Mouse (Mus musculus) intestine, embryonic 14.5 days (tissue): Measurements from ENCODE around the gene Apba2. TPM values are rescaled to one million over a fixed set of nuclear protein-coding genes. Genes with fewer than 3 reads are reported as not detected.

Experiments
- ATAC-seq: fragments of 200-750 bp; cut with Nextera tagmentation; replicated peaks from 2 replicates; pipeline ENCODE4 v1.8.0; 2017; ENCODE audit warnings: low read depth, moderate number of reproducible peaks, moderate TSS enrichment, moderate library complexity; ENCODE audit not compliant: low FRiP score, low TSS enrichment
- DNase-seq: peaks from one replicate; pipeline ENCODE4 v3.0.0-alpha.2; 2018; ENCODE audit warnings: low spot score
- H3K27ac ChIP-seq: fragments of 300-500 bp; sonication (generic); 2 replicates; pipeline ENCODE4 v1.5.1; 2014; ENCODE audit warnings: low read depth, mild to moderate bottlenecking, control low read depth
- H3K27me3 ChIP-seq: fragments of 300-500 bp; sonication (generic); replicated peaks from 2 replicates; pipeline ENCODE4 v1.6.1; 2014; ENCODE audit warnings: low read length, control low read depth; ENCODE audit not compliant: control insufficient read depth, insufficient read depth
- H3K36me3 ChIP-seq: fragments of 300-500 bp; sonication (generic); 2 replicates; pipeline ENCODE4 v1.6.1; 2014; ENCODE audit warnings: low read length, control low read depth; ENCODE audit not compliant: control insufficient read depth, insufficient read depth
- H3K4me1 ChIP-seq: fragments of 300-500 bp; sonication (generic); replicated peaks from 2 replicates; pipeline ENCODE4 v1.6.1; 2014; ENCODE audit warnings: low read length, control low read depth, mixed read lengths; ENCODE audit not compliant: control insufficient read depth, insufficient read depth
- H3K4me2 ChIP-seq: fragments of 300-500 bp; sonication (generic); 2 replicates; pipeline ENCODE4 v1.6.1; 2014; ENCODE audit warnings: low read length
- H3K4me3 ChIP-seq: fragments of 300-500 bp; sonication (generic); 2 replicates; pipeline ENCODE4 v1.5.1; 2014; ENCODE audit warnings: low read depth, low read length, control low read depth, mixed read lengths
- H3K9ac ChIP-seq: fragments of 300-500 bp; sonication (generic); 2 replicates; pipeline ENCODE4 v1.6.1; 2014; ENCODE audit warnings: mild to moderate bottlenecking, low read length
- H3K9me3 ChIP-seq: fragments of 300-500 bp; sonication (generic); 2 replicates; pipeline ENCODE4 v1.6.1; 2016; ENCODE audit warnings: low read length, control low read depth; ENCODE audit not compliant: control insufficient read depth
- WGBS: fragments of 180-500 bp; shearing (Covaris S2); extraction: QIAGEN DNeasy Blood & Tissue Kit; methylation state at CpG from one replicate; pipeline ENCODE4 v1.1.7; 2014; 5-methylcytosine and 5-hydroxymethylcytosine counted together
- polyA plus RNA-seq: library from polyadenylated mRNA; unstranded; fragments of >200 nt; fragmentation: Nextera tagmentation; extraction: Ambion mirVana; gene quantifications from 2 replicates; pipeline ENCODE4 v1.2.1, GENCODE M21; 2014

The Apba2 gene
- polyA plus RNA-seq, 1 experiment from 2014 or later: 9.6 TPM

DNA sequence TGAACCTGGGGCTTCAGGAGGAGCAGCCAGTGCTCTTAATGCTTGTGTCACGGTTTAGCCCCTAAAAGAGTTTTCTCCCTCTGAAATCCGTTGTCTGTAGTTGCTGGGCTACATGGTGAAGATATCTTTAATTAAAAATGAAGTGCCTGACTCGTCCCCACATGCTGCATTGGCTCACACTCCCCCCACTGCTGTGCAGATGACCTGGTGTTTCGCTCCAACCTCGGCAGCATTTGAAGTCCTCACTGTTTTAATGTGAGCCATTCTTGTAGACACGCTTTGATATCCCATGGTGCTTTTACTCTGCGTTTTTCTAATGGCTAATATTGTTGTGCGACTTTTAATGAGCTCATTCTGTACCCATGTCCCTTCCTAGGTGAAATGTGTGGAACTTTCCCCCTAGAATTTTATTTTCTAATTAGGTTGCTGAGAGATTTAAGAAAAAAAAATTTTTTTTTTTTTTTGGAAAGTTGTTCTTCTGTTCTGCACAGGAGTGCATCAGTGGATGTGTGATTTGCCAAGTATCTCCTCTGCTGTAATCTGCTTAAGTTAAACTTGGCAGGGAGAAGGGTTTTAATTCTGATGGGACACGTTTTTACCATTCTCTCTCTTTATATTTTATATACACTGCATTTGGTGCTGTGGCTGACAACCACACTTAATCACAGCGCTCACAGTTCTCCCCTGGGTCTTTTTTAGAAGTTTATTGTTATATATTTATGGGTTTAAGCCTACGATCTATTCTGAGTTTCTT, 87.3 kb downstream of the Apba2 start:
- no peaks in the 10 kb centered on the region; the same call in 1 of the 2 replicates for H3K9me3 ChIP-seq
- H3K36me3 ChIP-seq: no peaks in the 10 kb centered on the region
- H3K27ac ChIP-seq: no peak overlapping the region
- 77% methylated on average over 11 of the region's 11 CpGs for WGBS
- ATAC-seq (no peak), DNase-seq (no peak)
- no peak overlapping the region for H3K4me3 ChIP-seq
- no peaks in the 10 kb centered on the region for H3K4me1 ChIP-seq
- no peak overlapping the region for H3K4me2 ChIP-seq
- no peaks in the 10 kb centered on the region for H3K27me3 ChIP-seq
- H3K9ac ChIP-seq: no peak overlapping the region

DNA sequence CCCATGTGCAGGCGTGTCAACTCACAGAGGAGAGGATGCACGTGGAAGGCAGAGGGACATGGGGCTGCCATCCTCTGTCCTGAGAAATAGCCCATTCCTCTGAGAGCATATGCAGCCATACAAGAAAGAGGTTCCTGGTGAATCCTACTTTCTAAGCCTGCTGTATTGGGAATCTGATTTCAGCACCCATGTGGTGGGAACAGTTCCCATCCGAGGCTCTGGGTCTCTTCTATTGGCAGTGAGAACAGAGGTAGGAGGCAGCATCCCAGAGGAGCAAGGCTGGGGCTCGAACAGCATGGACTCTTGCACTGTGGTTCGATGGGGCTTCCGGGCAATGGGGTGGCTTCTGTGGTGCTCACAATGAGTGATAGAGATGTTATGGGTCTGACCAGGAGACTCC, 93.8 kb downstream of the Apba2 start:
- no peak overlapping the region for H3K4me3 ChIP-seq
- H3K9ac ChIP-seq: no peak overlapping the region
- WGBS: 64% methylated on average over 6 of the region's 6 CpGs
- H3K36me3 ChIP-seq: no peaks in the 10 kb centered on the region
- DNase-seq (no peak), ATAC-seq (no peak)
- no peak overlapping the region for H3K4me2 ChIP-seq
- no peaks in the 10 kb centered on the region for H3K4me1 ChIP-seq
- H3K27ac ChIP-seq: no peak overlapping the region
- no peaks in the 10 kb centered on the region; the same call in 1 of the 2 replicates for H3K9me3 ChIP-seq
- H3K27me3 ChIP-seq: no peaks in the 10 kb centered on the region

DNA sequence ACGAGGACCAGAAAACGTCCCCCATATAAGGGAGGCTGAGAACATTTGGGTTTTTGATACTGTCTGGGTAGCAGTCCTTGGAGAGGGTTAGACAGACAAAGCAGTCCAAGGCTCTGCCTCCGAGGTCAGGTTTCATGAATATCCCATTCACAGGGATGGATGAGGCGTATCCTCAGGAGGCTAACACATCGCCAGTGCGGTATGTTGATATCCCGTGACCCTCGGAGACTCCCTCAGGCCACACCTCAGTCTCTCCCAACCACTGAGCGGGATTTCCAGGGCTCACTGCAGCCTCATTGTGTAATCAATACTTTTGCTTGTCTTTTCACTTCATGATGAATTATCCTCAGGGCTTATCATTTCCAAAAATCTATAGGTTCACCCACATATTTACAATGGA, 95.1 kb downstream of the Apba2 start:
- no peaks in the 10 kb centered on the region for H3K4me1 ChIP-seq

DNA sequence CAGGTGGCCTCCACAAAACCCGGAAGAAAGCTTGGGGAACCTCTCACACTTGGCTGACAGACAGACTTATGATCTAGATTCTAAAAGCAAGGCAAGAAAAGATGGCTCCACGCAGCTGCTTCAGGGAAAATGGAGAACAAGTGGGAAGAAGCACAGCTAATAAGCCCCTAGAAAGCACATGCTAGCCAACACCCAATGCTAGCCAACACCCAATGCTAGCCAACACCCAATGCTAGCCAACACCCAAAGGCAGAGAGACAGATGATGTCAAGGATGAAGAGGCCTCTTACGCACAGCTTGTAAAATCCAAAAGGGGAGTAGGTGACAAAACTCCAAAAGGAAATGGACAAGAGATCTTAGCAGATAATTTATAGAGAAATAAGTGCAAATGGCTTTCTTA, 108.4 kb downstream of the Apba2 start:
- Histone ChIP-seq H3K9ac (no peak overlapping the region), H3K9me3 (no peaks in the 10 kb centered on the region), H3K4me2 (no peak overlapping the region), H3K27ac (no peak overlapping the region), H3K36me3 (no peaks in the 10 kb centered on the region), H3K4me3 (no peak overlapping the region), H3K27me3 (no peaks in the 10 kb centered on the region), H3K4me1 (no peaks in the 10 kb centered on the region)
- WGBS: 83% methylated on average over 3 of the region's 3 CpGs
- ATAC-seq (no peak), DNase-seq (no peak)

More for the DNA sequence above, 95.1 kb downstream of the Apba2 start:
- Histone ChIP-seq H3K4me3 (no peak overlapping the region), H3K9ac (no peak overlapping the region), H3K27ac (no peak overlapping the region), H3K27me3 (no peaks in the 10 kb centered on the region), H3K9me3 (no peaks in the 10 kb centered on the region), H3K36me3 (no peaks in the 10 kb centered on the region), H3K4me2 (no peak overlapping the region)
- 74% methylated on average over 9 of the region's 9 CpGs for WGBS
- ATAC-seq (no peak), DNase-seq (no peak)

DNA sequence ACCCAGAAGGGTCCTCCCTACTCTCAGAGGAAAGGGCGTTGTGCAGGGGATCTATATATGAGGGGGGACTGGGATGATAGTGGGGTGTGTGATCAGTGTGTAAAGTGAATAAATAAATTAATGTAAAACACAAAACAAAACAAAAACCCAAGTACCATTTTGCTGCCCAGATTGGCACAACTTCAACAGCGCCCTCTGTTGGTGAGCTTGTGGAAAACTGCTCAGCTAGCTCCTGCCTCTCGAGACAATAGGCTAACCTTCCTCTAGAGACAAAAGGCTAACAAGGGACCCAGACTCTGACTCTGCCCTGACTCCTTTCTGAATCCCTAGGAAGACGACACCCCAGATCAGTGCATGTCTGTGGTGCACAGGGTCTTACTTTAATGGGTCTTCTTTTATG, 109.4 kb downstream of the Apba2 start:
- Histone ChIP-seq H3K4me2 (no peak overlapping the region), H3K27ac (no peak overlapping the region), H3K27me3 (no peaks in the 10 kb centered on the region), H3K4me1 (no peaks in the 10 kb centered on the region), H3K4me3 (no peak overlapping the region), H3K9ac (no peak overlapping the region), H3K9me3 (no peaks in the 10 kb centered on the region), H3K36me3 (no peaks in the 10 kb centered on the region)
- 75% methylated on average over 4 of the region's 4 CpGs for WGBS
- ATAC-seq: no peak
- DNase-seq: no peak

DNA sequence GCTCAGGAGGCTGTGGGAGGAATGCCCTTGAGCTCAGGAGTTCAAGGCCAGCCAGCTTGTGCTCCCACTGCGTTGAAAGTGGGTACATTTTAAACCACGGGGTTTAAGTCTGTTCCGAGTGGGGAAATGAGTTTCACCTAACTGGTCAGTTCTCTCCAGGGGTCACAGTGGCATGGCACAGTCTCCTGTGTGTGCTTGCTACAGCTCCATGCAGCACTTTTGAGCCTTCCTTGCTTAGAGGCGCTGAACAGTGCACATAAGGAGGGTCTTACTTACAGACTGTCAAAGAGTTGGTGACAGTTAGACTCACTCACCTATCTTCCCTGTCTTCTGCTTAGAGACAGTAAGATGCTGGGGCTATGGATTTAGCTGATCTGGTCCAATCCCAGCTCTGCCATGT, 117.8 kb downstream of the Apba2 start:
- no peaks in the 10 kb centered on the region for H3K36me3 ChIP-seq
- 88% methylated on average over 4 of the region's 4 CpGs for WGBS
- no peak overlapping the region for H3K4me2 ChIP-seq
- H3K4me3 ChIP-seq: no peak overlapping the region
- no peaks in the 10 kb centered on the region for H3K27me3 ChIP-seq
- H3K9me3 ChIP-seq: no peaks in the 10 kb centered on the region
- DNase-seq: no peak
- H3K4me1 ChIP-seq: no peaks in the 10 kb centered on the region
- ATAC-seq: no peak
- no peak overlapping the region for H3K9ac ChIP-seq
- H3K27ac ChIP-seq: no peak overlapping the region

DNA sequence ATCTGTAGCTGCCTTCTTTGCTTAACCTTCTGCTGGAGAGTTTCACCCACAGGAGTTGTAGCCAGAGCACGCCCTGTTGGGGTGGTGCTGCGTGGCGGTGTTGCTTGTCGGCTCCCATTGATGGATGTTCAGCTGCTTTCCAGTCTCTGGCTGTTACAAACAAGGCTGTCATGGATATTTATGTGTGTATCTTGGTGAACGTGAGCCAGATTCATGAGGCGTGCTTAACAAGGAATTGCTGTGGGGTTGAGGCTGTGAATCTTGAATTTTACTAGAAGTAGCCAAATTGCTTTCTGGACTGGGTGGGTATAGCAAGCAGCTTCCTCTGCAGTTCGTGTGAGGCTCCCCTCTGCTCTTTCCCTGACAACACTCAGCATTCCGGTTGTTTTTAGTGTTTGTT, 125.0 kb downstream of the Apba2 start:
- no peak overlapping the region for H3K4me2 ChIP-seq
- no peaks in the 10 kb centered on the region for H3K9me3 ChIP-seq
- H3K27me3 ChIP-seq: no peaks in the 10 kb centered on the region
- ATAC-seq (no peak), DNase-seq (no peak)
- no peak overlapping the region for H3K9ac ChIP-seq
- H3K27ac ChIP-seq: no peak overlapping the region
- peaks cover 6% of the 10 kb centered on the region; the same call in 1 of the 2 replicates for H3K4me1 ChIP-seq
- no peak overlapping the region for H3K4me3 ChIP-seq
- H3K36me3 ChIP-seq: no peaks in the 10 kb centered on the region
- 49% methylated on average over 8 of the region's 8 CpGs for WGBS

DNA sequence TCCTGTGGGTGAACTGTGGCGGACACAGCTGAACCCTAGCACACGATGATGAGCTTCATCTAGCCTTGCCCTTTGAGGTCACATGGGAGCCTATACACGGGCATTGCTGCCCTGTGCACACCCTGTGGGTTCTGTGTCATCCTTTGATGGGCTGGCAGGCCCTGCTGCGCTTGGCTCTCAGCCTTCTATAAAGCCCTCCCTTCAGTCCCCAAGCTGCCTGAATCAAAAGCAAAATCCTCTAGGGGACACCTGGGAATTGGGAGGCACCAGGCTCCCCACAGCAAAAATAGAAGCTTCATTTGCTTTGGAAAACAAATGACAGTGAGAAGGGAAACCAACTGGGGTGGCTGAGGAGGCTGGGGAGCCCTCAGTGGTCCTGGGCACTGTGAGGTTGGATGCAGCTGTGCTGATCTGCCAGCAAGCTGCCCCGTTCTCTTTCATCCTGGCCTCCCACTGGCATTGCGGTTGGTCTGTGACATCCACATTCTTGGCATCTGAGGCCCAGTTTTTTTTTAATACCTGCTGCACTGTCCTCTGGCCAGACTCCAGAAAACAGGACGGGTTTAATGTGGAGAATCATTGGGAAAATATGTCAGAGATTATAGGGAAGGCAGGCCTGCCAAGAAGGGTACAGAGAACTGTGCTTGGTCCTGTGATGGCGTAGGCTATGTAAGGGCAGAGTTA, 126.6 kb downstream of the Apba2 start:
- WGBS: 67% methylated on average over 8 of the region's 8 CpGs
- H3K4me2 ChIP-seq: no peak overlapping the region
- DNase-seq (no peak), ATAC-seq (no peak)
- no peak overlapping the region for H3K9ac ChIP-seq
- no peak overlapping the region for H3K27ac ChIP-seq
- H3K9me3 ChIP-seq: no peaks in the 10 kb centered on the region
- H3K36me3 ChIP-seq: no peaks in the 10 kb centered on the region
- H3K4me1 ChIP-seq: peaks cover 6% of the 10 kb centered on the region; the same call in 1 of the 2 replicates
- no peak overlapping the region for H3K4me3 ChIP-seq
- no peaks in the 10 kb centered on the region for H3K27me3 ChIP-seq

DNA sequence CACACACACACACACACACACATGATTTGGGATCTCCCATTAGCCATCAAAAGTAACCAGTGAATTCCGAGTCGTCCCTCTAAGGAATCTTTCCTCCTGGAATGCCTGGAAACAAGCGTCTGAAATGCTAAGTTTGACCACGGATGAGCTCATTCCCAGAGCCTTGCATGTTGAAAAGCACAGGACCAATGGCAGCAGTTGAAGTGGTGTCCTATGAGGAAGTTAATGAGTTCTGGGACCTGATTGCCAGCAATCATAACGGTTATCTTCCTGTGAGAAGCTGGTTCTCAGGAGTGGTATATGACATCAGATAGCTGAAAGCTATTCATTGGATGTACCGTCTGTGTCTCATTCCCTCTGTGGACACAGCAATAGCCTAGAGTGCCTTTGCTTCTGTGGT, 129.2 kb downstream of the Apba2 start:
- Histone ChIP-seq H3K36me3 (no peaks in the 10 kb centered on the region), H3K27me3 (no peaks in the 10 kb centered on the region), H3K4me2 (no peak overlapping the region), H3K4me3 (no peak overlapping the region), H3K9me3 (no peaks in the 10 kb centered on the region), H3K9ac (no peak overlapping the region), H3K4me1 (peaks cover 6% of the 10 kb centered on the region; the same call in 1 of the 2 replicates), H3K27ac (no peak overlapping the region)
- WGBS: 80% methylated on average over 6 of the region's 6 CpGs
- no peak for ATAC-seq
- no peak for DNase-seq
